Mouse (Mus musculus): ENCODE results near the gene Harbi1.

Gene Harbi1

GRCm38 (mm10) chr2:91710272-91711234, at the start of gene Harbi1, which contains the start of gene Atg13:
Gene Harbi1, plus strand, starts transcription at chr2:91710852.
Gene Atg13, minus strand, starts transcription at chr2:91710576.
- peak; percentile 94 to 97 for DNase-seq (ENCODE audit: inconsistent age in 2 of 2, low spot score in 1 of 2)

DNA sequence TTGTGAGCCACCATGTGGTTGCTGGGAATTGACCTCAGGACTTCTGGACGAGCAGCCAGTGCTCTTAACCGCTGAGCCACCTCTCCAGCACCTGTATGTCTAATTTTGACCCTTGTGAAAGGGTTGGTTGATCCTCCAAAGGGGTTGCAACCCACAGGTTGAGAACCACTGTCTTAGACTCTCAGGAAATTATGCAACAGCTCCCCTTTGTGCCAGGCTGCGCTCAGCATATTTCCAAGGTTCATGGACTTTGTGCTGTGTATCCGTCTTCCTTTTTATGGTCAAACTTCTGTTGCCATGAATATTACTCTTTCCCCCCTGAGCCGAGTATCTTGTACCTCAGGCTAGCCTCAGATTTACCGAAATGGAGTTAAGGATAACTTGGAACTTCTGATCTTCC, 49.7 kb upstream of the Harbi1 start:
- DNase-seq (ENCODE audit: inconsistent age in 2 of 2, low spot score in 1 of 2) = no peak

DNA sequence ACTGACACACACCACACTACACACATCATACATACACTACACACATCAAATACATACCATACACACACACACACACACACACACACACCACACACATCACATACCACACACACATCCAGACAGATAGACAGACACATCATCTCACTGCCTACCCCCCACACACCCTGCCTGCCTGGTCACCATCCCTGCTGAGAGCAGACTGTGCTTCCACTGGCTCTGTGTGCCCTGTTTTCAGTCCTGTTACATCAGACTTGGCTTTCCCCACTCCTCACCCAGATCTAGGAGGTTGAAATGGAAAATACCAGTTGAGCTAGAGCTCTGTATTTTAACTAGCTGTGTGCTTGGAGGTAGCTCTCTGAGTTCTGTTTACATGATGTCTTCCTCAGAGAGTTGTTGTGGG, 45.9 kb upstream of the Harbi1 start:
- DNase-seq (ENCODE audit: inconsistent age in 2 of 2, low spot score in 1 of 2) = no peak

DNA sequence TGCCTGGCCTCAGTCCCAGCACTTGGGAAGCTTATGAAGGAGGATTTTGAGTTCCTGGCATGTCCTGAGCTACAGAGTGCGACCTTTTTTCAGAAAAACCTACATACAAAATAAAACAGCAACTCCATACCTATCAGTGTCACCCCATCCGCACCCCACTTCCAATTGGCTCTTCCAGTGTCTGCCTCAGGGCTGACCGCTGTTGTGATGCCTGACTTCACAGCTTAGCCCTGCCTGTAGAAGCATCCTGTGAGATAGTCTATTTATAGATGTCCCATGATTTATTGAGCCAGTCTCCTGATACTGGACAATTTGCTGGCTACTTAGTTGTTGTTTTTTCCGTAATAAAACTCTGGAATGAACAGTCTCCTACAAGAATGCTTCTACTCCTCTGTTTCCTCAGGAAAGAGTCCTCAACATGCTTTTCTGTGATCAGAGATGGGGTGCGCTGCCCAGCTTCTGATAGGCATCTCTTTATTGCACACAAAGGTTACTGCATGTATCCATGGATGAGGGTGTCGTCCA, 44.2 kb upstream of the Harbi1 start:
- no peak for DNase-seq (ENCODE audit: inconsistent age in 2 of 2, low spot score in 1 of 2)

- DNase-seq (ENCODE audit: inconsistent age in 2 of 2, low spot score in 1 of 2) = no peak
These were observed 42.9 kb upstream of the Harbi1 start for GRCm38 (mm10) chr2:91667747-91668146.

DNA sequence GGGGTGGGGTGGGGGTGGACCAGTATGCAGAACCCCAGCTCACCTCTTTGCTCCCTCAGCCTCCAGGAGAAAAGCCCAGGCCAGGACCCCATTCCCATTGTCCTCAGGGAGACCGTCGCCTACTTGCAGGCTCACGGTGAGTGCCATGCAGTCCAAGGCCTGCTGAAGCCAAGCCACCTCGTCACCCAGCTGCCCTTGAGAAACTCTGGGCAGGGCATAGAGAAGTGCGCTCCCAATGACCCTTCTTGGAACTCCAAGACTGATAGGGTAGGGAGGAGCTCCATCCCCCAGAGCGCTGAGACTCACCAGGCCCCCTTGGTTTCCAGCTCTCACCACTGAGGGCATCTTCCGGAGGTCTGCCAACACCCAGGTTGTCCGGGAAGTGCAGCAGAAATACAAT, 41.3 kb upstream of the Harbi1 start:
- DNase-seq (ENCODE audit: inconsistent age in 2 of 2, low spot score in 1 of 2) = peak in 1 of 2 experiments; percentile 75

- DNase-seq (ENCODE audit: inconsistent age in 2 of 2, low spot score in 1 of 2) = no peak
These were observed 40.6 kb upstream of the Harbi1 start for GRCm38 (mm10) chr2:91670038-91670437.

- DNase-seq (ENCODE audit: inconsistent age in 2 of 2, low spot score in 1 of 2) = peak in 1 of 2 experiments; percentile 45
These were observed 37.1 kb upstream of the Harbi1 start for GRCm38 (mm10) chr2:91673587-91673986.

DNA sequence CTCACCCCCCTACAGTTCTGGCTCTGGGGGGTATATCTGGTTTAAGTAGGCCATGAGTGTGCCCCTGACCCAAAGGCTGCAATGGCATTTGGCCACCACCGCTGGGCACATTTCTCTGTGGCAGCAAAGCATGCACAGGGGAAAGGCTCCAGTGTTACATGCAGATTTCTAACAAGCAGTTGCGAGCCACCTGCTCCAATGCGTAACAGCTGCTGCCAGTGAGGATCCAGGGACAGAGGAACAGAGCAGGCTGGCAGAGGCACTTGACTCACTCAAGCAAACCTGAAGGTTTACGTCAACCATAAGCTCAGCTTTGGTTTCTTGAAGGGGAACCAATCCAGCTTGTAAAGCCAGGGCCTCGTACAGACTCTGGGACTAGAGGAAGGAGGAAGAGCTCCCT, 35.8 kb upstream of the Harbi1 start:
- no peak for DNase-seq (ENCODE audit: inconsistent age in 2 of 2, low spot score in 1 of 2)

DNA sequence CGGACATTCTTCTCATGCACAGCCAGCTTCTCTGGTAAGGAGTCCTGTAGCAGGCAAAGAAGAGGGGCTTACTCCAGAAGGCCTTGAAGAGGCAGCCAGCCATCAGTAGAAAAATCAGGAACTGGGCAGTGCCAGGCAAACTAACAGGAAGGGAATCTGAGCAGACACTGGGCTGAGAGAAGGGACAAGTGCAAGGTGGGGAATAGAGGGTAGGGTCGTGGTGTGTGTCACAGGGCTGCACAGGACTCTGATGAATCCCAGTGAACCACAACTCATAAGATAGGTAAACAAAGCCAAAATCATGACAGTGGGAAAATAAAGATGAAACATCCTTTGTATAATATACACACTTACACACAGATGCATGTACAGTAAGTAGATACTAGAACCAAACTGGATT, 34.2 kb upstream of the Harbi1 start:
- no peak for DNase-seq (ENCODE audit: inconsistent age in 2 of 2, low spot score in 1 of 2)

- DNase-seq (ENCODE audit: inconsistent age in 2 of 2, low spot score in 1 of 2) = no peak
These were observed 33.7 kb upstream of the Harbi1 start for GRCm38 (mm10) chr2:91676961-91677360.

- peak in 1 of 2 experiments; percentile 70 for DNase-seq (ENCODE audit: inconsistent age in 2 of 2, low spot score in 1 of 2)
These were observed 27.8 kb upstream of the Harbi1 start for GRCm38 (mm10) chr2:91682850-91683249.

- DNase-seq (ENCODE audit: inconsistent age in 2 of 2, low spot score in 1 of 2) = no peak
These were observed 26.7 kb upstream of the Harbi1 start for GRCm38 (mm10) chr2:91683919-91684318.

DNA sequence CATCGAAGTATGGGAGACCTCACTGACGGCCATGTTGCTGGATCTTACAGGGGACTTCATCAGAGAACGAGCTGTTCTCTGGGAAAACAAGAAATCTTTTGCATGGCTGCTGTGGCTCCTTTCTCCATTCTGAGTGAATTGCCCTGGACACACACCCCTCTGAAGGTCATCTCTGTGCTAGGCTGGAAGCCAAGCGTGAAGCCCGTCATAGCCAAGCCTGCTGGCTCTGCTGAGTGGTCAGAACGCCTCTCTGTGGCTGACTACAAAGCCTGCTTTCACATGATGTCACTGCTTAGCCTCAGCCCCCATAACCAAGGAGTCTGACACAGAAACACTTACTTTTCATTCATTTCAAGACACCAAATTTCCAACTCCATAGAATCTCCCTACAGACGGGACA, 21.2 kb upstream of the Harbi1 start:
- DNase-seq (ENCODE audit: inconsistent age in 2 of 2, low spot score in 1 of 2) = peak; percentile 91 to 93

DNA sequence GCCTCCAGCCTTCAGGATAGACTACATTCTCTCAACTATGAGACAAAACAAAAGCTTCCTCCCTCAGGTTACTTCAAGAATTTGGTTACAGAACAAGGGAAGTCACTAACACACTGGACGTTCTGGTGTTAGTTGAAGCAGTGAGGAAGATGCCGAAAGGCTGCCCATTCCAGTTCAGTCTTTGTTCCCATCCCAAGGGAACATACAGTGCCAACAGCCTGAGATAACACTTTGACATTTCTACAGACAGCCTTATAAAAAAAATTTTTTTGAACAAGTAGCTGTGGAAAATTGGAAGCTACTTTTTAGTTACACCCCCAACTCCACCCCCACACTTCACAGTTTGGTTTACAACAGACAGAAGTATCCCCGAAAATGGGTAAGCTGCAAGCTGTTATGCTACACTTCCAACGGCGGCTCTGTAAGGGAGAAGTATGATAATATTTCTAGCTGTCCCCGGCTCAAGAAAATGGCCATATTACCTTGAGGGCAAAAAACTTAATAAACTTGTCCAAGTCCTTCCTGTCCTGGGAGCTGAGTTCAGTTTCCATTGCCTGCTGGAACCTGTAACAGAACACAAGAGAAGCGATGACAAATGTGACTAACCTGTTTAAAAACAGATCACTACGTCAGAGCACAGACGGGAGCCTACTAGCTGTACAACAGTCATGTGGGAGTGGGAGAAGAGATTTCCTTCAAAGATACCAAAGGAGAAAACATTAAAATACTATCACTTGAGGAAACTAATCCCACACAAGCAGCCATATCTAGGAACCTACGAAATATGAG, 15.0 kb upstream of the Harbi1 start:
- peak in 1 of 2 experiments; percentile 51 for DNase-seq (ENCODE audit: inconsistent age in 2 of 2, low spot score in 1 of 2)

GRCm38 (mm10) chr2:91696225-91696590, 14.4 kb upstream of the Harbi1 start:
- DNase-seq (ENCODE audit: inconsistent age in 2 of 2, low spot score in 1 of 2) = peak in 1 of 2 experiments; percentile 72

DNA sequence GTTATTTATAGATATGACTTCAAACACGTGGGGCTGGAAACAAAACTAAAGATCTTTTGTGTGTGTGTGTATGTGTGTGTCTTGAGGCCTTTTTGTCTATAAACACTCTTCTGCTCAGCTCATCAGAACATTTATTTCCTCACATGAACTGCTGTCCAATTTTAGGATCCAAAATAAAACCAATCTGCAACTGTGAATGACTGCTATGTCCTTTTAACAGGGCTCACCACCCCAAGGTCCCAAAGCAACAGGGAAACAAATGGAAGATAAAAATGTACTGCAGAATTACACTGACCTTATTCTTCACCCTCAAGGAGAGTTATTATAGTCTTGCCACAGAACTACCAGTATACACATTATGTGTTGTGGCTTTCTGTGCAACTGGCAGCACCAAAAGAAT, 11.4 kb upstream of the Harbi1 start:
- DNase-seq (ENCODE audit: inconsistent age in 2 of 2, low spot score in 1 of 2) = peak in 1 of 2 experiments; percentile 62

DNA sequence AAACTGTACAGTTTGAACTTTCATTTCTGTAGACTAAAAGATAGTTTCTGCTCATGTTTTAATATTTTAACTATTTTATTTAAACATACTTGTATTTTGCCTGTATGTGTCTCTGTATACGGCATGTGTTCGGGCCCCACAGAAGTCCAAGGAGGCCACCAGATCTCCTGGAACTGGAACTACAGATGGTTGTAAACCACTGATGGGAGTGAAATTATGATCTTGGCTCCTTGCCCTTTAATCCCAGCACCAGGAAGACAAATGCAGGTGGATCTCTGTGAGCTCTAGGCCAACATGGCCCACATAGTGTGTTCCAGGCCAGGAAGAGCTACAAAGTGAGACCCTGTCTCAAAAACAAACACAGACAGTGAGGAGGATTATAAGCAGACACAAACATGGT, 9.3 kb upstream of the Harbi1 start:
- no peak for DNase-seq (ENCODE audit: inconsistent age in 2 of 2, low spot score in 1 of 2)

GRCm38 (mm10) chr2:91705736-91706135, 4.9 kb upstream of the Harbi1 start:
- DNase-seq (ENCODE audit: inconsistent age in 2 of 2, low spot score in 1 of 2) = no peak

DNA sequence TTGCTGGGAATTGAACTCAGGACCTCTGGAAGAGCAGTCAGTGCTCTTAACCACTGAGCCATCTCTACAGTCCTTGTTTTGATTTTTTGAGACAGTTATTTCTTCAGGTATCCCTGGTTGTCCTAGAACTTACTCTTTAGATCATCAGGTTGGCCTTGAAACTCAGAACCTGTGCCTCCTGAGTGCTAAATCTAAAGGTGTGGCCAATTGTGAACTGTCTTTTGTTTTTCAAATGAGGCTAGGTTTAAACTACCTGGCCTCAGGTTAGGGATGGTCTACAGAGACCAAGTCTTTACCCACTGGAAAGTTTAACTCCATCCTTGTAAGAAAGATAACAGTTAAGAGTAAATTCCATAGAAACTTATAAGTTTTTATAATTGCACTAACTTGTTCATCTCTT, 4.2 kb upstream of the Harbi1 start:
- DNase-seq (ENCODE audit: inconsistent age in 2 of 2, low spot score in 1 of 2) = no peak

GRCm38 (mm10) chr2:91708361-91708760, 2.3 kb upstream of the Harbi1 start:
- peak; percentile 56 to 80 for DNase-seq (ENCODE audit: inconsistent age in 2 of 2, low spot score in 1 of 2)
